Mouse (Mus musculus): ENCODE measurements around the gene Wwc2.

The Wwc2 gene

GRCm38 (mm10) chr8:47939933-47940870 lies 50.5 kb downstream of the Wwc2 start:
- 68% methylated on average over 10 of the region's 10 CpGs for WGBS

DNA sequence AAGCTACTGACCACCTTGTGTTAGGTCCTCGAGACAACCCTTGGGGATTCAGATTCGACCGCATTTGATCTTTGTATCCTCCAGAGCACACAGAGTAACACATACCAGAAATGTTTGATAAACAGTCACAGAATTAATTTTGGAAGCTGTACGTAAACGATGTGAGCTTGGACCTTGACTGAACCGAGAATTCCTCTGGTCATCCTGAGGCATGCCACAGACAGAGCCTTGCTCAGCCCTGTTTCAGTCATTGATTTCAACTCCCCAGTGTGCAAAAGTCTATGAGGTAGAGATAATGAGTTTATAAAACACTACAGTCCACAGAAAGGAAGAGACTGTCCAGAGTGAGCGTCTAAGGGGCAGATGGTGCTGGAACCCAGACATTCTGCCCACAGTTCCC lies 51.5 kb downstream of the Wwc2 start:
- 86% methylated on average over 7 of the region's 7 CpGs for WGBS

DNA sequence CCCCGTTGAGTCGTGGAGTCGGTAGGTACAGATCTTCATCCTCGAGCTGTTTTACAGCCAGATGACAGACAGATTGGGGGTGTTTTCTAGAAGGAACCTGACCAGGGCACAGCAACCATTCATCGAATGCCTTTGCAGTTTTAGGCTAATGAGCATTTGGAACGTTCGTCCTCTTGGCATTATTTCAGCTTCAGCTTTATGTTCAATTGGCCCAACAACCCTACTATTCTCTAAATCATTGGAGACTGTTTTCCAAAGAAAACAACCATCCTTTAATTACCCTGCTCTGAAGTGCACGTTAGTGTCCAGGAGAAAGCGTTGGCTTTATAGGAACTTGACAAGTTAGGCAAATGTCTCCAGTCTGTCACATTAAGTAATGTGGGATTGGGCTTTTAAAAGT lies 54.3 kb downstream of the Wwc2 start:
- WGBS, result 55% methylated on average over 9 of the region's 9 CpGs

GRCm38 (mm10) chr8:47935461-47935860 lies 55.3 kb downstream of the Wwc2 start:
- WGBS, result 89% methylated on average over 5 of the region's 5 CpGs

DNA sequence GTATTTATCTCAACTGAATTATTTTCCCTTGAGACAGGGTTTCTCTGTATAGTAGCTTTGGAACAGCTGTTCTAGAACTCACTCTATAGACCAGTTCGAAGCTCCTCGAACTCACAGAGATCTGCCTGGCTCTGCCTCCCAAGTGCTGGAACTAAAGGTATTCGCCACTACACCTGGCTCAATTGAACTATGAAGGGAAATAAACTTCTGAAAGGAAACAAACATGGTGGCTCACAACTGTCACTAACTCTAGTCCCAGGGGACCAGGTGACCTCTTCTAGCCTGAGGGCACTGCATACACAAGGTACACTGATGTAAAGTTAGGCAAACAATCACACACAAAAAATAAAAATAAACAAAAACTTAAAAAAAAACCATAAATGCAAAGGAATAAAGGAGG lies 57.6 kb downstream of the Wwc2 start:
- 93% methylated on average over 3 of the region's 3 CpGs for WGBS

GRCm38 (mm10) chr8:47932028-47932790 lies 58.5 kb downstream of the Wwc2 start:
- 51% methylated on average over 16 of the region's 16 CpGs for WGBS

GRCm38 (mm10) chr8:47931371-47931770 lies 59.4 kb downstream of the Wwc2 start:
- WGBS, result 65% methylated on average over 7 of the region's 7 CpGs

DNA sequence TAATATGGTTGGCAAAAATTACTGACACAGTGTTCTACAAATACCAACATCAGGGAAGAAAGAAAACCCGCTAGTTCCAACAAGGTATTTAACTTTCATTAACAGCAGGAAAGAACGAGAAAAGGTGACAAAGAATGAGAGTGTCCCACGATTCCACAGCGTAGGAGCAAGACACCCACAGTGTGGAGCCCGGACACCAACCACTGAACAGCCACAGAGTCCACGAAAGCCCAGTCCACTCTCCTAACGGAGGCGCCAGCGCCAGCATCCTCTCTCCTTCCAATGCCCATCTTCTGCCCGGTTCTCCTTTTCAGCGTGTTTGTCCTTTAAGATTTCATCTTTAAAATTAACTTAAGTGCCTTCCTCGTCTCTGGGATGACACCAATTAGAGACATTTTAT lies 61.1 kb downstream of the Wwc2 start:
- WGBS, result 89% methylated on average over 12 of the region's 12 CpGs

DNA sequence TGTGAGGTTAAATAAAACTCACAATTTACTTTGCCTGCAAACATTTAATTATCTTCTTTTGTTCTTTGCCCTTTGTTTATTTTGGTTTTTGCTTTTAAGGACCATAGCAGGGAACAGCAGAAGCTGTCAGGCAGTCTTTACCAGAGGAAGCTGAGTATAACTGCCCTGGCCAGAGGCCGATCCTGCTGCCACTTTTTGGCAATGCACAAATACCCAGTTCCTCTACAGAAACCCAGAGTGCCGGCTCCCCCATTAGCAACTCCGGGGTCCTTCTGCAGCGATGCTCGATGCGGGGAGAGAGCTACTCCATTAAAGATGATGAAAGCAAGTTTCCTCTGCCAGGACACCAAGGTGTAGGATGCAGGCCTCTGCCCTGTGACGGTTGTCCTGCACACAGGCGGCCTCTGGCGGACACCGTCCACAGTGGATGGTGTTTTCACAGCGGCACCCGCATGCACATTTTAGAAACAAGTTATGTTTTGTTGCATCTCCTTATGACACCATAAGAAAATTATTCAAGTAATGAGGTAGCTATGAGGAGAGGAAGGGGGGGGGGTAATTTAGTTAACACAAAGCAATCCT lies 62.0 kb downstream of the Wwc2 start:
- WGBS, result 76% methylated on average over 12 of the region's 12 CpGs

DNA sequence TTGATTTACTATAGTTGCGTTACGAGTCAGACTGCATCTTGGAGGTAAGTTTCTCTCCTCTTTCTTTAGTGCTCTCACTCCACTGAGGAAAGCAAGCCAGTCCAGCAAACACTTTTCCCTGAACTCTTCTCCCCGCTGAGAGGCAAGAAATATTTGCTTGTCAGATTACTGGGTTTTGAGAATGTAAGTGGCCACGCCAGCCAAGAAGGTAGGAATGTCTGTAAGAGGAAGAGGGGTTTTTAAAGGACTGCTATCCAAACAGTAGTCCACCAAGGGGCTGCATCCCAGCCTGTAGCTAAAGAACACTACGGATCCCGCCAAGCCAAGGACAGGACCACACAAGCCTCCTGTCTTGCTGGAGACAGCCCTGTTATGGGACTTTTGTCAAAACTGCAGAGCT lies 65.8 kb downstream of the Wwc2 start:
- 91% methylated on average over 6 of the region's 6 CpGs for WGBS

DNA sequence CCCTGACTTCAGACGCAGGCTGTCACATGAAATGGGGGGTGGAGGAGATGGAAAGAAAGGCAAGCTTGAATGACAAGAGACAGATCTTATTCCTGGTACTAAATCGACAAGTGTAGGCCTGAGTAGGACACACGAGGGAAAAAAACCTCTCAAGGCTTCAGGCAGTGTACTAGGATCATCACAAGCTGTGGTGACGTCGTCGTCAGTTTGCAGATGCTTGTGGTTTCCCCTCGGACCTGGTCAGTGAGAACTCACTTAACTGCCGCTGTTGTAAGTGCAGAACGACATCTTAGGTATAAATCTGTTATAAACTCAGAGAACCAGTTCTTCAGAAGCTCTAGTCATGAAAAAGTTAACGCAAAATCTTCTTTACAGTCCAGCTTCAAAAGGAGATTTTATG lies 67.9 kb downstream of the Wwc2 start:
- 82% methylated on average over 10 of the region's 10 CpGs for WGBS

GRCm38 (mm10) chr8:47922011-47922410 lies 68.7 kb downstream of the Wwc2 start:
- 79% methylated on average over 4 of the region's 4 CpGs for WGBS

GRCm38 (mm10) chr8:47920575-47921144 lies 70.1 kb downstream of the Wwc2 start:
- over 99% methylated on average over 6 of the region's 6 CpGs for WGBS

GRCm38 (mm10) chr8:47917060-47918035 lies 73.4 kb downstream of the Wwc2 start:
- WGBS, result 67% methylated on average over 19 of the region's 19 CpGs

- 78% methylated on average over 2 of the region's 2 CpGs for WGBS
Measured at GRCm38 (mm10) chr8:47915521-47915920, 75.2 kb downstream of the Wwc2 start.

DNA sequence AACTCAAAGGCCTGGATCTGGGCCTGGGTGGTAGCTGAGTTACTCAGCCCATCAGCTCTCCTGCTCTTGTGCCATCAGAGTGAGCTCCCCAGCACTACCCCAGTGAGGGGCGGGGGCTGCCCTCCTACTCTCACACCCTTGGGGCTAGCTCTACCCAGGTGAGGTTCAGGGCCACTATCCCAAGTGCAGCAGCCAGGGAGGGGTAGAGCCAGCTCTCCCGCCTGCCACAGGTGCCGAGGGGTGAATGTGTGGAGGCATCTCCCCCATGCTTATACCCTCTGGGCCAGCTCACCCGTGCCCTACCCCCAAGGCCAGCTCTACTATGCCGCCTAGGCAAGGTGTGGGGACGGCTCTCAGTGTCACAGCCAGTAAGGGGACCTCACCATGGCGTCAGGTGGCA lies 75.8 kb downstream of the Wwc2 start:
- 93% methylated on average over 7 of the region's 7 CpGs for WGBS

GRCm38 (mm10) chr8:47914161-47914560 lies 76.6 kb downstream of the Wwc2 start:
- WGBS, result 93% methylated on average over 8 of the region's 8 CpGs

DNA sequence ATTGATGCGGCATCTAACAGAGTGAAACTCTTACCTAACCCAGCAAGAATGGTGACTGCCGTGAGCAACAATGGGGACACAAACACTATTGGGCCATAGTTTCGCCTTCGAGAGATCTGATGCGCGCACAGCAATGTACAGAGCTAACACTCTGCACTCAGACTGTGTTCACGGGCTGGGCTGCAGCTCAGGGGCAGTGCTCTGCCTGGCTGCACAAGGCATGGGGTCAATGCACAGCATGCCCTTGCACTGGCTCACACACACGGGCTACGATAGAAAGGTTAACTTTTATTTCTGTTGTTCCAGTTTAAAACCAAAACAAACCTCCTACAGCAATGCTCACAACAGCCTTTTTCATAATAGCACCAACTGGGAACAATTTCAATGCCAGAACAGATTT lies 77.1 kb downstream of the Wwc2 start:
- WGBS, result 90% methylated on average over 9 of the region's 9 CpGs

GRCm38 (mm10) chr8:47909681-47910080 lies 81.0 kb downstream of the Wwc2 start:
- 96% methylated on average over 11 of the region's 11 CpGs for WGBS

DNA sequence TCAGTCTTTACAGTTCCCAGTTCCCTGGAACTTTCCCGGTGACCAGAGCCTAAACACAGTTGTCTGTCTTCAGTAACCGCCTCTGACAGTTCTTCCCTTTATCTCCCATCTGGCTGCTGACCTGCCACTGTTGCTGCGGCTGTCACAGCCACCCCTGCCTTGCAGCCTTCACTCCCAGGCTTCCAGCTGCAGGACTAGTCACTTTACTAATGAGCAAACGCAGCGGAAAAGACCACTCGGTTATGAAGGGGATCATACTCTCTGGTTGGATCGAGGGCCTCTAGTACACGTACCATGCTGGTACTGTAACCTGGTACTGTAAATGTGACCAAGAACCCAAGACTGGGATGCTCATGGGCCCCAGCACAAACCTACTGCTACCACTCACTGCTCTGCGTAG lies 83.7 kb downstream of the Wwc2 start:
- 93% methylated on average over 9 of the region's 9 CpGs for WGBS

- WGBS, result 94% methylated on average over 9 of the region's 9 CpGs
Measured at GRCm38 (mm10) chr8:47906142-47906541, 84.6 kb downstream of the Wwc2 start.
